Mouse (Mus musculus) layer of hippocampus, adult 2 months (tissue): ENCODE measurements around the gene Rdh9. TPM values are rescaled to one million over a fixed set of nuclear protein-coding genes. Genes with fewer than 3 reads are reported as not detected.
"Not testable (repeated sequence)": the region's sequence is repeated elsewhere in the genome, so short reads cannot be mapped to it uniquely, and the experiment has no call there.

Experiments
- DNase-seq, 2 experiments: peaks; one replicate each; pipeline ENCODE4 v3.0.0; 2022; ENCODE audit warnings: low spot score in 2 of 2
- H3K27ac ChIP-seq: fragments of 200-600 bp; 2 replicates; pipeline ENCODE4 v1.8.1; 2022
- H3K4me3 ChIP-seq: fragments of 200-600 bp; 2 replicates; pipeline ENCODE4 v1.8.1; 2022; ENCODE audit warnings: mild to moderate bottlenecking
- CTCF ChIP-seq: fragments of 200-600 bp; conservative IDR thresholded peaks from 2 replicates; pipeline ENCODE4 v1.8.1; 2022; ENCODE audit warnings: antibody characterized with exemption, mild to moderate bottlenecking, moderate library complexity
- total RNA-seq, 2 experiments: library from RNA; stranded (reverse); gene quantifications; 2 replicates each; pipeline ENCODE4 v1.2.3; 2021

The Rdh9 gene
- total RNA-seq, 2 experiments from 2014 or later, result 0.61 TPM; not detected in 1

DNA sequence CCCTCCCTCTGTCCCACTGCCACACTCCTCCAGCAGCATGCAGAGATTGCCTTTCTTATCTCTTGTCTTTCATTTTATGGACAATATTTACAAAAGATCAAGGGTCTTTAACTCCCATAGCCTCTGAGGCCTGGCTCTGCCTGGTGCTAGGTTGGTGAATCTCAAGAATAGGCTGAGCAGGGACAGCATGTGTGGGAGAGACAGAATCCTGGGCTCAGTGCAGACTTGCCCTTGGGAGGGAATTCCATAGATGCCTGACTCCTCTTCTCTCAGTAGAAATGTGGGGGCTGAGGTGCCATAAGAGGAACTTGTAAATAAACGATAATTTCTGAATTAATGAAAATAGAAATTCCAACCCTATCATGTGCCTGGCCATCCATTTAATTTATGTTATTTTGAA, 9.6 kb upstream of the Rdh9 start:
- Histone ChIP-seq H3K27ac (no peak overlapping the region), H3K4me3 (no peak overlapping the region)
- no peak for TF ChIP-seq CTCF
- DNase-seq, result no peak

DNA sequence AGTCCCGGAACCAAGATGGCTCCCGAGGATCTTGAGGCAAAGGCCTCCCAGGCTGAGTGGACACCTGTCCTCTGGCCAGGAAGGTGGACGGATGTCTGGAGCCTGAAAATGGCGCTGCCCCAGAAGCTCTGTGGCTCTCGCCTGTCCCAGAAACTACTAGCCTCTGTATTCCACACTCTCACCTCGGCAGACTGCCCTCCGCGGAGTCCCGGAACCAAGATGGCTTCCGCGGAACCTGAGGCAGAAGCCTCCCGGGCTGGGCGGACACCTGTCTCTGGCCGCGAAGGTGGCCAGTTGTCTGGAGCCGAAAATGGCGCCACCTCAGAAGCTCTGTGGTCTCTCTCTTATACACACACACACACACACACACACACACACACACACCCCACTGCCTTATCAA, 6.1 kb downstream of the Rdh9 start:
- not testable (repeated sequence) for DNase-seq, H3K4me3 ChIP-seq, H3K27ac ChIP-seq

DNA sequence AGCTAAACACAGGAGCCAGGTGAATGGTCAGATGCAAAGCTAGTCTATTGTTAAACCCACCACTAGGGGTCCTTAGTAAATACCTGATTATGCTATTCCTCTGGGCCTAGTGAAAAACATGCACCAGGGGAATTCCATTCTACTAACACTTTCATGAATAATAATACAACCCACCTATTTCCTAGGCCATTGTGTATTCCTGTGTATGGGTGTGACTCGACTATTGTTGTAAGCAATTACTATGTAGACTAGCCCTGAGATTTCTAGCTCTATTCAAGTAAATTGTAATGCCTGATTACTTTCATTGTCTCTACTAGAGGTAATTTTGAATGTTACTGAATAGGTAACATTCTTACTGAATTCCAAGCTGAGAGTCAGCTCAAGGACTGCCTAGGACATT, 9.2 kb downstream of the Rdh9 start:
- peak; percentile 28 for TF ChIP-seq CTCF
- H3K4me3 ChIP-seq, H3K27ac ChIP-seq: not testable (repeated sequence)

DNA sequence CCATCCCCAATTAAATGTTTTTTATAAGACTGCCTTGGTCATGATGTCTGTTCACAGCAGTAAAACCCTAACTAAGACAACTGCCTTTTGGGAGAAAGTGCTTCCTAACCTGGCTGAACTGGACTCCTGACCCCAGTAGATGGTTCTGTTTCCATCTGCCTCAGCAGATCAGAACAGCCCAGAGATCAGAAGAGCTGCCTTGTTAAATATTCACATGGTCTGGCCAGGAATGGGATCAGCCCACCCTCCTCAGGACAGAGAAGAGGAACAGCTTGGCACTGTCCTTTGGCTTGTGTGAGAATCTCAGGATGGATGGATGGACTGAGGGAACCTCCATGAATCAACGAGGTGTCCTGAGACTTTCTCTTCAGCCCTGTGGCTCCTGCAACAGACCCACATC, 23.1 kb downstream of the Rdh9 start:
- H3K4me3 ChIP-seq, result no peak overlapping the region
- DNase-seq, result no peak
- H3K27ac ChIP-seq, result no peak overlapping the region
- TF ChIP-seq CTCF, result no peak

More for the DNA sequence above, 9.2 kb downstream of the Rdh9 start:
- DNase-seq, result not testable (repeated sequence)

DNA sequence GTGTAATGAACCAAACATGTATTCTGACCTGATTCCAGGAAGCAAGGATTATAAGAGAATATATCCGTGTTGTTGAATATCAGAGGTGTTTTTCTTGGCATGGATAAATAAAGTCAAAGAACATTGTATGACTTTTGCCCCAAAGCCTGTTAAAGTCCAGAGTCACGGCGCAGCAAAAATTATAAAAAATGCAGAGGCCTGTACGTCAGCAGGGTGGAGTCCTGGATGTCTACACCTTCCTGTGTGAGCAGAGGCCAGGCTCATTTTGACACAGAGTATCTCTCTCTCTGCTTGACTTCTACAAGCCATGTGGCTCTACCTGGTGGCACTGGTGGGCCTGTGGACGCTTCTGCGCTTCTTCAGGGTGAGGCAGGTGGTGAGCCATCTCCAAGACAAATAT, 24.7 kb downstream of the Rdh9 start, which contains the start of gene Rdh16:
Rdh16 (plus strand) TSS at position 262 of the 400 bp plus-strand sequence.
- Histone ChIP-seq H3K27ac (no peak within 1 kb of the TSS), H3K4me3 (no peak within 1 kb of the TSS)
- no peak for TF ChIP-seq CTCF
- DNase-seq, result no peak

DNA sequence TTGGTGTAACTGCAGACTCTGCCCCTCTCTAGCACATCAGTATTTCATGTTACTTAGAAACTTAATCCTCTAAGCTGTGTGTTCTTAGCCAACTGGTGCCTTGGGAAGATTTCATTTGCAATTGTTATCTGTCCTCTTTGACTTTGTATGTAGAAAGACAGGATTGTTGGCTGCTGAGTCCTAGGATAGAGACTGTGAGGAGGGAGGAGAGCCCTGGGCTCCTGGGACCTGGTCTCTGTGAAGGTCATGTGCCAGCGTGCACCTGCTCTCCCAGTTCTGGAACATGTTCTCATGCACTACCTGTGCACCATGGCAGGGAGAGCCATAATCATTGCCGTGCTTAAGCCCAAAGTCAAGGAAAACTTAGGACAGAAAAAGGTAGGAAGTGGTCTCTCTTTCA, 25.4 kb downstream of the Rdh9 start:
- no peak for TF ChIP-seq CTCF

DNA sequence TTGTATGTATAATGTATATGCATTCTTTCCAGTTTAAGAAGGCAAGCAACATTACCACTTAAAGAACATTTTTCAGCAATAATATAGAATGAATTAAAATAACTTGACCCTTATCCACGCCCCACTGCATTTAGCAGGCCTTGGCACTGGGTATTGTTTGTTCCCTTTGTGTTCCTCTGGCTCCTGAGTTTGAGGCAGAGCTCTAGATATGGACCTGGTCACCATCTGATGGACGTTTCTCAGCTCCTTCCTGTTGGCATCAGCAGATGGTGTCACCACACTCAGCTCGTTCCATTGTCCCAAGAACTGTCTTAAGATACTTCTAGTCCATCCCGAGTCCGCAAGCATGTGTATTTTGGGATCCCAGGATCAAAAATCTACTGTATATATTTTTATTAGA, 26.1 kb downstream of the Rdh9 start:
- DNase-seq, result no peak
- TF ChIP-seq CTCF, result no peak
- Histone ChIP-seq H3K27ac (no peak overlapping the region), H3K4me3 (no peak overlapping the region)

More for the DNA sequence above, 25.4 kb downstream of the Rdh9 start:
- H3K27ac ChIP-seq, result no peak overlapping the region
- no peak for DNase-seq
- no peak overlapping the region for H3K4me3 ChIP-seq

DNA sequence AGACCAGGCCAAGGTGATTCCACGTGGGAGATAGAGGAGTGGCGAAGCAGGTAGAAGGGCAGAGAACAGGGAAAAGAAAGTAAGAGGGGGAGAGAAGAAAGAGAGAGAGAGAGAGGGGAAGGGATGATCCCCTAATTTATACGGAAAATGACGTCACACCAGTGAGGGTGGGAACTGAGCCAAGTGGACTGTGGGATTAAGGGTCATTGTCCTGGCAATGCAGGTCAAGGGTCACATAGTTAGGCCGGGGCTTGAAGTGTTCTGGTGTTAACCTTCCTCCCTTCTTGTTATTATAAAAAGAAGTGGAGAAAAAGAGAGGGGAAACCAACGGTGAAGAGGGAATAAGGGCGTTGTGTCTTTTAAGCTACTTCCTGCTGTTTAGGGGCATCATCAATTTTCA, 28.2 kb downstream of the Rdh9 start:
- no peak for TF ChIP-seq CTCF
- Histone ChIP-seq H3K27ac (no peak overlapping the region), H3K4me3 (no peak overlapping the region)
- no peak for DNase-seq

DNA sequence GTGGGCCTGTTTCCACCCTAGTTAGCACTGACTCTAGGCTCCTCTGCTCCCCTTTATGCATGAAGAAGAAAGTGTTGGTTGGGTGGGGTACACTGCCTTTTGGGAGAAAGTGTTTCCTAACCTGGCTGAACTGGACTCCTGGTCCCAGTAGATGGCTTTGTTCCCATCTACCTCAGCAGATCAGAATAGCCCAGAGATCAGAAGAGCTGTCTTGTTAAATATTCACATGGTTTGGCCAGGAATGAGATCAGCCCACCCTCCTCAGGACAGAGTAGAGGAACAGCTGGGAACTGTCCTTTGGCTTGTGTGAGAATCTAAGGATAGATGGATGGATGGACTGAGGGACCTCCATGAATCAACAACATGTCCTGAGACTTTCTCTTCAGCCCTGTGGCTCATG, 39.7 kb downstream of the Rdh9 start:
- no peak overlapping the region for H3K27ac ChIP-seq
- no peak for TF ChIP-seq CTCF
- DNase-seq, result no peak
- H3K4me3 ChIP-seq, result no peak overlapping the region

DNA sequence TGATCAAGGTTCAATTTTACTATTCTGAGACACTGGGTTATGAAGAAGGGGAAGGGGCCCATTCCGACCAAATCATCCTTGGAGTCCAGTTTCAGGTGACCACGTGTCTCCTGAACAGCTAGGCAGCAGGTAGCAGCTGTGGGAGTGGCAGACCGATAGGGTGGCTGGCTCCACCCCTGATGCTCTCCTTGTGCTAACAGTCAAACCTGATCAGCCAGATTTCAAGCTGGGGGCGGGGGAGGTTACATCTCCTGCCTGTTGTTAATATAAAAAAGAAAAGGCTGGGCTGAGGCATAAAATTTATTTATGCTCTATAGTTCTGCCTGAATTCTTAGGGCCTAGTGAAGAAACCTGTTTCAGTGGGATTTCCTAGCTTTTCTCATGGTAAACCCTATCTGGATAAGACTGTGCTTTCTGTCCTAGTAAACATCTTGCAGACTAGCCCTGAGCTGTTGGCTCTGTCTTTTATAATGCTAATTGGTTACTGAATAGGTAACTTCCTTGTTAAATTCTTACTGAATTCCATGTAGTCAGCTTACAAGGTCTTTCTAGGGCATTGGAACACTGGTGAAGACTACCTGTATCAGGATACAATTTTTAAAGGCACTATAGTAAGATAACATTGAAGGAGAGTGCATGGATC, 41.2 kb downstream of the Rdh9 start:
- DNase-seq, H3K27ac ChIP-seq, H3K4me3 ChIP-seq: not testable (repeated sequence)

DNA sequence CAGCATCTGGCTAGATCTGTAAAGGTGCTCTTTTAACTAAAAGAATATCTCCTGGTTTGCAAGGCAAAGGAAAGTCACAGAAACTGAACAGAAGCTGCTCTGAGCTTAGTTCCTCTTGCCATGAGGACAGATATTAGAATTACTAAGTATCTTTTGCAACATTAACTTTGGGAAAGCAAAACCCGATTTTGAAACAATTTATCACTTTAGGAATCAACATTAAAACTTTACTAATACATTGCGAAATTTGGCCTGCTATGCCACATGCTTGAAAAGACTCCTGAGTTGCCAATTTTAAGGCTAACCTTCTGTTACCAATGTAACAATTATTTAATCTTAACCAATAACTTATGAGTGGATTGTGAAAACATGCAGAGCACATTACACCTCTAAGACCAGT, 45.6 kb downstream of the Rdh9 start:
- not testable (repeated sequence) for H3K4me3 ChIP-seq, DNase-seq, H3K27ac ChIP-seq

DNA sequence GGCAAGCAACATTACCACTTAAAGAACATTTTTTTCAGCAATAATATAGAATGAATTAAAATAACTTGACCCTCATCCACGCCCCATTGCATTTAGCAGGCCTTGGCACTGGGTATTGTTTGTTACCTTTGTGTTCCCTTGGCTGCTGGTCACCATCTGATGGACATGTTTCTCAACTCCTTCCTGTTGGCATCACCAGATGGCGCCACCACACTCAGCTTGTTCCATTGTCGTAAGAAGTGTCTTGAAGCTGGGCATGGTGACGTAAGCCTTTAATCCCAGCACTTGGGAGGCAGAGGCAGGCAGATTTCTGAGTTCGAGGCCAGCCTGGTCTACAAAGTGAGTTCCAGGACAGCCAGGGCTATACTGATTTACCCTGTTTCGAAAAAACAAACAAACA, 49.2 kb downstream of the Rdh9 start:
- no peak overlapping the region for H3K4me3 ChIP-seq
- no peak for DNase-seq
- no peak overlapping the region for H3K27ac ChIP-seq
- peak; percentile 48 for TF ChIP-seq CTCF

DNA sequence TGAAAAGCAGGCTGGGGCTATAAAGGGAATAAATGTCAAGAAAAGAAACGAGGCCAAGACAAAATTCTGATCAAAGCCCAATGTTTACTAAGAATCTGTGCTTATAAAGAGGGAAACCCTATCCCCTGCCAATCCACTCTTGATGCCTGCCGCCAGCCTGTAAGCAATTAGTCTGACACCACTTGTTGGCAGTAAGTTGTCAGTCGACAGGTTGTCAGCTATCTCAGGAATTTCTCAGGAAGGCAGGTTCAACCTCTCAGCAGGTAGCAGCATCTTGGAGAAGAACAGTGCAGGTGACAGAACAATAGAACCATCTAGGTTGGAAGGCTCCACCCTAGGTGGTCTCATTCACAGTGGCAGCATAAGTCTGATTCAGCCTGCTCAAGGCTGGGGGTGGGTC, 52.9 kb downstream of the Rdh9 start:
- no peak overlapping the region for H3K4me3 ChIP-seq
- TF ChIP-seq CTCF, result no peak
- no peak overlapping the region for H3K27ac ChIP-seq
- no peak for DNase-seq

DNA sequence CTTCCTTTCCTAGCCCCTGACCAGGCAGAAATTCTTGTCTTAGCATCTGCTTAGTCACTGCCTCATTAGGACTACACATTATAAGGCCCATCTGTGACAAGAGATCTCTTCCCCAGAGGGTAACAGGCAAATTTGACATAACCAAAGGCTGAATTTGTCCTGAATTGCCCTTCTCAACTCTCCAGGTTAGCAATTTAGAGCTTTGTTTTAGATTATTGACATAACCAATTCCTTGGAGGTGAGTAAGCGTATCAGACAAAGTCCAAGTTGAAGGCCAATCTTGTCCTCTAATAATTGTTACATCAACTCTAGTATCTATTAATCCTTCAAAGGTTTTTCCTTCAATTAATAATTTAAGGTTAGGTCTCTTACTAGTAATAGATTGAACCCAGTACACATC, 58.0 kb downstream of the Rdh9 start:
- not testable (repeated sequence) for H3K4me3 ChIP-seq, DNase-seq, H3K27ac ChIP-seq

DNA sequence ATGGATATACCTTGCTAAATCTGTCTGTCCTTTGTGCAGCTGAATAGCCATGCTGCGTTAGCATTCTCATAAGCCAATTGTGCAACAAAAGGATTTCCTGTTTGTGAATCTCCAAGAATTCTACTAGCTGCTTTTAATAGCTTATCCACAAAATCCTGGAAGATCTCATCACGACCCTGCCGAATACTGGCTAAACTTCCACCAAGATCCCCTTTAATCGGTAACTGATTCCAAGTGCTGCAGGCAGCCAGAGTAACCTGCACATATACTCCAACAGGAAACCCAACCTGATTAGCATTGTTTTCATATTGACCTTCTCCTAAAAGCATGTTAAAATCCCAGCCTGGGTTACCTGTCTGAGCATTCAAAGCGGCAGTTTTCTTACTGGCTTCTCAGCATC, 59.1 kb downstream of the Rdh9 start:
- no peak for TF ChIP-seq CTCF
- DNase-seq, result no peak
- no peak overlapping the region for H3K27ac ChIP-seq
- no peak overlapping the region for H3K4me3 ChIP-seq

DNA sequence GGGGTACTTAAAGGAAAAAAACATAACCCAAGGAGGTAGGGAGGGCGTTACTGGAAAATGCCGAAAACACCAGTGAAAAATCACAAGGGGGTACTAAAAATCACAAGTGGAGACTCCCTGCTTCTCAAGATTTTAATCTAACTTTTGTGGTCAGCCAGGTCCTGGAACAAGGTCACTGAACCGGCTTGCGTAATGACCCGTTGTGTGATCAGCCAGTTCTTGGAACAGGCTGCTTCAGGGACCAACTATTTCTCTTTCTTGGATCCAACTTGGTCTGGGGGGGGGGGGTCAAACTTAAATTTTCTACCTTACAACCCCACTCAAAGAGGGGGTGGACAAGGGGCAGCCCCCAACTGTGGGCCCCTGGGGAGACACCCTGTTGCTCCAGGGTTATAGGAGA, 61.6 kb downstream of the Rdh9 start:
- H3K4me3 ChIP-seq, DNase-seq, H3K27ac ChIP-seq: not testable (repeated sequence)
